Mouse (Mus musculus) layer of hippocampus, adult 18-20 months (tissue): ENCODE results near the gene Pkdcc. TPM values are rescaled to one million over a fixed set of nuclear protein-coding genes. Genes with fewer than 3 reads are reported as not detected.

Experiments used
- DNase-seq, 2 experiments: peaks; one replicate each; pipeline ENCODE4 v3.0.0; 2022; ENCODE audit warnings: low spot score in 2 of 2
- total RNA-seq, 2 experiments: library from RNA; stranded (reverse); gene quantifications; 2 replicates each; pipeline ENCODE4 v1.2.3; 2021

Gene Pkdcc
- total RNA-seq, 2 experiments from 2014 or later = 15.6 to 18.3 TPM

GRCm38 (mm10) chr17:83244502-83244901 lies 29.4 kb downstream of the Pkdcc start:
- DNase-seq = no peak

DNA sequence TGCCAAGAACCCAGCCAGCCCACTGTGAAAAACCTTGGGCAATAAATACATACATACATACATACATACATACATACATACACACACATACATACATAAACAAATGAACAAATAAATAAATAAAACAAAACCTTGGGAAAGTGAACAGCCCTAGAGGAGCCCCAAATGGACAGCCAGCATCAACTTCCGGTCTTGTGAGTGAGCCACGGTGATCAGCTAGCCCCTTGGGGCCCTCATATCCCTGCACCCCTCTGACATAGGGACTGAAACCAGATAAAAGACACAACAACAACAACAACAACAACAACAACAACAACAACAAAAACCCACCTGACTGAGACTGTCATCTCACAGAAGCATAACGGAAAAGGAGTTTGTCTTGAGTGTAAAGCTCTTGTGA lies 30.4 kb downstream of the Pkdcc start:
- DNase-seq = no peak

GRCm38 (mm10) chr17:83246090-83246489 lies 31.0 kb downstream of the Pkdcc start:
- DNase-seq = no peak

- no peak for DNase-seq
Measured at GRCm38 (mm10) chr17:83247176-83247575, 32.1 kb downstream of the Pkdcc start.

- DNase-seq = no peak
Measured at GRCm38 (mm10) chr17:83248467-83248866, 33.4 kb downstream of the Pkdcc start.

DNA sequence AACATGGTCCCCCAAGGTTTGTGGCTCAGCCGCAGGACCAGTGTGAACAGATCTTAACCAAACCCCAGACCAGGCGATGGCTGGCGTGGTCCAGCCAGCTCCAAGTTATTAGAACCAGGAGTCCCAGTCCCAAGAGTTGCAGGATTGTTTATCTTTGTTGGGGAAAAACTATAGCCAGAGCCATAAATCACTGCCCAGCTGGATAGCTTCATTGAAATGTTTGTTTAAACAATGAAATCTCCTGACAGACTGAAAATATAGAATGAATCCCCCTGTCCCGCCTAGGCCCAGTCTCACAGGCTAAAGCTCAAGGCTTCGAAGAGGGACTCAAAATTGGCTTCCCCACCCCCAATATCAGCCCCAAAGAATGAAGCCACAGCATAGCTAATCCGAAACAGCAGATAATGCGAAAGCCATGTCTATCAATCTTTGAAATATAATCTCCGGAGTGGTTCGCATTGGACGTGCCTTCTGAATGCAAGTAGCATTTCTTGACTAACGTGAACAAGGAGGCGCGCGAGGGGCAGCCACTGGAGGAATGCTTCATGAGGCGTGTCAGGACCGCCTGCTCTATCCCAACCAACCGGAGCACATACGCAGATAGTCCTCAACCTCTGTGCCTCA lies 35.9 kb downstream of the Pkdcc start:
- DNase-seq = no peak

DNA sequence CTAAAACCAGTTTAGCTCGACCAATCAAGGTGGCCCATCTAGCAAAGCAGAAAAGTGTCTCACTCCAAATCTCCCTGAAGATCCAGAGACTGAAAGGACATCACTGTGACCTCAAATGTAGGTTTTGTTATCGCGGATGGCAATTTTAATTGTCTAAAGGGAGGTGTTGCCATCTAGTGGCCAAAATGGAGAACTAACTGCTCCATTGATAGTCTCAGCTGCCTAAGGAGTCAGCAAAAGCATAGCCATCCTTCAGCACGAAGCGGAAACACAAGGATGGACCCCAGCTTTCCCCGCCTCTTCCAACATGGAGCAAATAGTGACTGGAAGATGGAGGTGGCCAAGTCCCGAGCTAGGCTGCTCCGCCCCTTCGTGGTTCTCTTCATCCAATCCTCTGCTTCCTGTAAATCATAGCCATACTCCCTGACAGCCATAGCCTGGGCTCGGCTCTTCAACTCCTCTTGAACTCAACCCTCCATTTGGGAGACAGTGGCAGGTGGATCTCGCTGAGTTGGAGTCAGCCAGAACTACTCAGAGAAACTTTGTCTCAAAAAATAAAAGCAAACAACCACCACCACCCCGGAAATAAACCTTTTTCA lies 38.1 kb downstream of the Pkdcc start:
- peak in 1 of 2 experiments; percentile 80 for DNase-seq

DNA sequence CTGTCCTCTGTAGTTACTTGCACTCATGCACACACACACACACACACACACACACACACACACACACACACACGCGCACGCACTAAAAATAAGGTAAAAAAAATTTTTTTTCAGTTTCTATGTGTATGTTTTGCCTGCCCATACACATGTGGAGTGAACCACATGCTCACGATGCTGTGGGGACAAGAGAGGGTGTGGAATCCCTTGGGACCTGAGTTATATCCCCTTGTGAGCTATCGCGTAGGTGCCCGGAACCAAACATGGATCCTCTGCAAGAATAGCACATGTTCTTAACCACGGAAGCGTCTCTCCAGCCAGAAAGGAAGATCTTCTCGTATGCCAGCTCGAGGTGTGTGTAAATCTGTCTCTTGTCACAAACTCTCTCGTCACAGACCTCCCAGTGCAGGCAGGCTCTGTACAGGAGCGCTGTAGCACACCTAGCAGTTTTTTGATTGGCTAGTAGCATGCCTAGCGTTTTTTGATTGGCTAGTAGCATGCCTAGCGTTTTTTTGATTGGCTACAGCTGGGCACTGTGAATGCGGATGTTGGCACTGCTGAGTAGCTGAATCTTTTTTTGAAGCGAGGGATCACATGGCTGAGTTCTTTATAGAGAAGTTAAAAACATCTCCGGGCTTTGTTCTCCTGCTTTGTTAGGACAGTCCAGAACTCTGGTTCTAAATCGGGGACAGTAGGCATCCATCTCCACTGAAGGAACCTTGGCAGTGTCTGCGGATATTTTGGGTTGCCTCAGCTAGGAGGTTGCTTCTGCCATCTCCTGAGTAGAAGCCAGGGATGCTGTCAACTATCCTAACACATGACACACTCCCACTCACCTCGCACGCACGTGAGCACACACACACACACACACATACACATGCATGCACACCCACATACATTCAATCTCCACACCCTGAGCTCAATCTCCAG lies 52.4 kb downstream of the Pkdcc start:
- DNase-seq = peak; percentile 73 to 92

- peak; percentile 63 to 80 for DNase-seq
Measured at GRCm38 (mm10) chr17:83271509-83271908, 56.4 kb downstream of the Pkdcc start.

GRCm38 (mm10) chr17:83272641-83273040 lies 57.5 kb downstream of the Pkdcc start:
- no peak for DNase-seq

DNA sequence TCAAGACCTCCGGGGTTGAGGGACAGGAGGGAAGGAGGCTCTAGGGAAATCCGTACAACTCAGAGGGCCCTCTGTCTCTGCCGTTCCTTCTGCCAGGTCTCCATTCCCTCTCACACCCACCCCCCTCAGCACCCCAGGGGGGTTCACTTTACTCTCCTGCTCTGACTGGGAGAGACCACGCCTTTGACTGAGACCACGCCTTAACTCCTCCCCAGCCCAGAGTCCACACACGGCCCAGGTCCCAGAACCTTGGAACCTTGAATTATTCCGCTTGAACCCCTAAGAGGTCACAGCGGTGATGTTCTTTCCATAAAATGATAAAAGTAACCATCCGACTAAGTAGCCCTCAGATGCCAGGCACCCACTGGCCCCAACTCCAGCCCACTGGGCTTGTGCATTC lies 58.5 kb downstream of the Pkdcc start:
- DNase-seq = no peak

DNA sequence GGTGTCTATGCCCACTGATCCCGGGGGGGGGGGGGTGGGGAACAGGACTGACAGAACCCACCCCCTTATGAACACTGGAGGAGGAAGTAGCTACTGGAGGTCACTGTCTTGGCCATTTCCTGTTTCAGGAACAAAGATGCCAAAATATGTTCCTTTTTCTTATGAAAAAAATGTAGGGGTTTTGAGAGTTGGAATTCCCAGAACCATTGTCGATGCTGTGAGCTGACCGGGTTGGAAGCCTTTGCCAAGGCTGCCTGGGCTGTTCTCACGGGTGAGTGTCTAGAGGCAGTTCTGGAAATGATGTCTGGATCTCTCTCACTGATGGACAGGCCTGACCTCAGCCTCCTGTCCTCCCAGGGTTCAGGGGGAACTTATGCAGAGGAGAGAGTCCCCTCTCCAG lies 59.0 kb downstream of the Pkdcc start:
- no peak for DNase-seq

Other genes with a start within 250 kb of the Pkdcc start
- 10 to 100 TPM; 24.1 to 24.4 TPM for gene Eml4, start 135.6 kb downstream of the Pkdcc start, total RNA-seq